Mouse (Mus musculus): Measurements from ENCODE around the gene Cdc42ep5.

Gene Cdc42ep5

GRCm38 (mm10) chr7:4146241-4147180 lies 18.1 kb downstream of the Cdc42ep5 start:
- DNase-seq (ENCODE audit: extremely low read depth, low read depth): no peak

- DNase-seq (ENCODE audit: extremely low read depth, low read depth): no peak
These were observed 19.0 kb downstream of the Cdc42ep5 start for GRCm38 (mm10) chr7:4145552-4146190.

- DNase-seq (ENCODE audit: extremely low read depth, low read depth): no peak
These were observed 19.7 kb downstream of the Cdc42ep5 start for GRCm38 (mm10) chr7:4144766-4145551.

- DNase-seq (ENCODE audit: extremely low read depth, low read depth): no peak
These were observed 20.6 kb downstream of the Cdc42ep5 start for GRCm38 (mm10) chr7:4144046-4144445.

- no peak for DNase-seq (ENCODE audit: extremely low read depth, low read depth)
These were observed 21.2 kb downstream of the Cdc42ep5 start for GRCm38 (mm10) chr7:4143506-4143905.

GRCm38 (mm10) chr7:4142796-4143445 lies 21.7 kb downstream of the Cdc42ep5 start:
- DNase-seq (ENCODE audit: extremely low read depth, low read depth): no peak

GRCm38 (mm10) chr7:4141648-4142325 lies 22.9 kb downstream of the Cdc42ep5 start:
- DNase-seq (ENCODE audit: extremely low read depth, low read depth): no peak

GRCm38 (mm10) chr7:4139391-4139790 lies 25.3 kb downstream of the Cdc42ep5 start:
- DNase-seq (ENCODE audit: extremely low read depth, low read depth): no peak

GRCm38 (mm10) chr7:4138671-4139070 lies 26.0 kb downstream of the Cdc42ep5 start:
- DNase-seq (ENCODE audit: extremely low read depth, low read depth): no peak

- DNase-seq (ENCODE audit: extremely low read depth, low read depth): no peak
These were observed 26.5 kb downstream of the Cdc42ep5 start for GRCm38 (mm10) chr7:4138181-4138580.

- DNase-seq (ENCODE audit: extremely low read depth, low read depth): no peak
These were observed 26.9 kb downstream of the Cdc42ep5 start for GRCm38 (mm10) chr7:4137746-4138145.

GRCm38 (mm10) chr7:4136771-4137531 lies 27.7 kb downstream of the Cdc42ep5 start, which contains the start of gene Leng8:
TSS of gene Leng8 (plus strand) at chr7:4137039.
- DNase-seq (ENCODE audit: extremely low read depth, low read depth): peak; percentile 92

- DNase-seq (ENCODE audit: extremely low read depth, low read depth): no peak
These were observed 28.3 kb downstream of the Cdc42ep5 start for GRCm38 (mm10) chr7:4136404-4136770.

- no peak for DNase-seq (ENCODE audit: extremely low read depth, low read depth)
These were observed 29.7 kb downstream of the Cdc42ep5 start for GRCm38 (mm10) chr7:4134911-4135310.

- DNase-seq (ENCODE audit: extremely low read depth, low read depth): no peak
These were observed 31.7 kb downstream of the Cdc42ep5 start for GRCm38 (mm10) chr7:4132998-4133397.

- DNase-seq (ENCODE audit: extremely low read depth, low read depth): no peak
These were observed 32.1 kb downstream of the Cdc42ep5 start for GRCm38 (mm10) chr7:4132581-4132980.

- DNase-seq (ENCODE audit: extremely low read depth, low read depth): no peak
These were observed 32.7 kb downstream of the Cdc42ep5 start for GRCm38 (mm10) chr7:4131964-4132363.

GRCm38 (mm10) chr7:4130686-4131452 lies 33.8 kb downstream of the Cdc42ep5 start:
- DNase-seq (ENCODE audit: extremely low read depth, low read depth): peak; percentile 51

- DNase-seq (ENCODE audit: extremely low read depth, low read depth): no peak
These were observed 35.8 kb downstream of the Cdc42ep5 start for GRCm38 (mm10) chr7:4128860-4129259.

All from MEL-GATA-1-ER (cell line).